Mouse (Mus musculus) ovary, postnatal 10 days (tissue): ENCODE results near the gene Krtap9-3.

ENCODE experiments used
- DNase-seq: peaks from one replicate; pipeline ENCODE4 v3.0.0; 2022; ENCODE audit warnings: low spot score

Gene Krtap9-3

DNA sequence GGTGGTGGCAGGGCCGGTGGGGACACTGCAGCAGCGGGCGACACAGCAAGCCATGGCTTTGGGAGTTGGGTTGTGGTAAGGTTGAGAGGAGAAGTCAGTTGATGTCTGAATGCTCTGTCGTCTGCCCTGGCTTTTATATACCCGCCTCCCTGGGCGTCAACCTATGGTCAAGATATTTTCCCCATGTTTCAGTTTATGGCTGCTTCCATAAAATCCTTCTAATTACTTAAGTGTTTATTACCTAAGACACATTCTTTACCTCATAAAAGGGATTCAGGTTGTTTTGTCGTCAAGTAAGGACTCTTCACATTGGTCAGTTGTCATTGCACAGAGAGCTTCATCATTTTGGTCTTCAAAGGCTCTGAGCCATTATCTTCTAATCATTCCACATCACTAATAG is 31.4 kb downstream of the Krtap9-3 start, which contains the start of gene Krtap3-1:
Gene Krtap3-1 (minus strand): TSS at position 101 of the 400 bp plus-strand sequence.
- DNase-seq, result no peak

DNA sequence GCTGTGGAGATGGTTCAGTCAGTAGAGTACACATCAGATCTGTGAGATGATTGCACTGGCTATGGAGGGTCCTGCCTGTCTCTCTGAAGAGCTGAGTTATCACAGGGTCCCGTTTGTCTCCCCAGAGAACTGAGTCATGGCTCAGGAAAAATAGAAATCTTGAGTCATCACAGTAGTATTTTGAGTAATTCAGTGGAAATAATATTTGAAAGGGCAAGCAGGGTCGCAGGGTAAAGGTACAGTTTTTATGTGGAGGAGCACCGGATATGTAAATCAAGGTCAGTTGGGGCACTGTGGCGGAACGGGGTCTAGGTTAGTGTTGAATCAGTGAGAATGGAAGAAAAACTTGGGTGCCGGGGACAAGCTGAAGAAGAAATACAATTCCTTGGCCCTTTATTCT is 35.3 kb downstream of the Krtap9-3 start:
- no peak for DNase-seq

DNA sequence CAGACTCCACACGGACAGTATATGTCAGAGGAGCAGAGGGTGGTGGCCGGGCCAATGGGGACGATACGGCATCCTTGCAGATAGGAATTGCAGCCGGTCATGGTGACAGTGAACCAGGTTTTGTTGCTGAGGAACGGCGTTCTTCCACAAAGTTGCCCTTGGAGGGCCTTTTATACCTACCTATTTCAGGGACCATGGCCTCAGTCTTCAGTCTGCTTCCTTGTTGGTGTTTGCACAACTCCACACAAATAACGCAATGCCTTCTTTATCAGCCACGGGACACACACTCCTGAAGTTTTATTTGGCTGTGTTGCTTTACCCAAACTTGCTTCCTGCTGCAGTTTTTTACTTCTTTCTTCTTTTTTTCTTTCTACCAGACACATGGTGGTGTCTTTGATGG is 38.5 kb downstream of the Krtap9-3 start, which contains the start of gene Gm11939:
Gene Gm11939 (minus strand): TSS at position 101 of the 400 bp plus-strand sequence.
- DNase-seq, result no peak

DNA sequence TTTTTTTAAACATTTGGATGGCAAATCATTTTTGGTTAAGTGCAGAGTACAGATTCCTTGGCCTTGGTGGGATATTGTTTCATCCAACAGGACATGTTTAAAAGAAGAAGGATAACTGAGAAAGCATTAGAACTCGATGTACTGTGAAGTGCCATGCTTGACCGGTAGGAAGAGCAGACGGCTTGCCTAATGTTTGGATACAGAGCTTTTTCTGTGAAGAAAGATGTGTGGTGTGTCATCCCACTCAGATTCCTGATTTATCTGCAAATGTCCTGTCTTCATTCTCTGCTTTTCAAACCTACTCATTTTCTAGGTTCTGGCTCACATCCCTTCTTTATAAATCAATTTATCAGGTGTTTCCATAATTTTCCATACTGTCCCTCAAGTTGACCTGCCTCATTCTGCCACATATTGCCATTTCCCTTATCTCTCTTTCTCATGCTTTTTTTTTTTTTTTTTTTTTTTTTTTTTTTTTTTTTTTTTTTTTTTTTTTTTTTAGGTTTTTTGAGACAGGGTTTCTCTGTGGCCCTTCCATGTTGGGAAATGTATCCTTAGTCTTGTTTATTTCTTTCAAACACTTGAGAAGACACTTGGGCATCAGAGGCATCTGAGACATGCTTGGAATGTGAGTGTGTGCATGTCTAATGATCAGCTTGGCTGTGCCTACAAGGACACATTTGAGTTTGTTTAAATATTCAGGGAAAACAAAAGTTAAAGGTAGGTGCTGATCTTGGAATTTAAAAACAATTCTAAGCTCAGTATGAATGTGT is 39.7 kb downstream of the Krtap9-3 start:
- no peak for DNase-seq

DNA sequence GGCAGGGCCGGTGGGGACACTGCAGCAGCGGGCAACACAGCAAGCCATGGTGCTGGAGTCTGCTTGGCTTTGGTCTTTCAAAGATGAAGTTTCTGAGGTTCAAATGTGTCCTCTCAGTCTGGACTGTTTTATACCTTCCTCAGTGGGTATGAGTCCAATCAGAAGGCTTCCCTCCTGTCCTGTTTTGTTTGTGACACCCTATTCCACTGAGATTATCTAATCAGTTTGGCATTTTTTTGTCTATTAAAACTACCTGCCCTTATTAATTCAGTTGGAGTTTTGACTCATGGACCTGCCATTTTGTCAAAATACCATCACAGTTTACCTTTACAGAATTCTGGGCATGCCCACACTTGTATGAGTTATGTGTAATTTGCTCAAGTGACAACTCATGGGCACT is 41.2 kb downstream of the Krtap9-3 start, which contains the start of gene Krtap3-2:
Gene Krtap3-2 (minus strand): TSS at position 101 of the 400 bp plus-strand sequence.
- no peak for DNase-seq

DNA sequence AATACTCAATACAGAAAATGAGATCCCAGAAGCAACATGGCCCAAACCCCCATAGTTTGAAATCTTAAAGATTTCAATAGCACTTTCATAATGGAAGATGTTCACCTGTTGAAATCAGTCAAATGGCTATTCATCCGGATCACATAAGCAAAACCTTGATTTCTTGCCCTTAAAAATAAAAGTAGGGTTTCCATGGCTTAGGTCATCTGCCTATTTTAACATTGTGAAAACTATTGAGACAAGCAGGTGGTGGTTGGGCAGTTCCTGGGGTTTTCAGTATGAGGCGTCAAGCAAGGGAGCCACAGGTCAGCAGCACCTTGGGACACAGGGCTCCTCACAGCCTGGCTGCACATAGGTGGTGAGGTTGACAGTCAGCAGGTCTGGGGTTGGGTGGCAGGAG is 41.7 kb downstream of the Krtap9-3 start:
- no peak for DNase-seq

DNA sequence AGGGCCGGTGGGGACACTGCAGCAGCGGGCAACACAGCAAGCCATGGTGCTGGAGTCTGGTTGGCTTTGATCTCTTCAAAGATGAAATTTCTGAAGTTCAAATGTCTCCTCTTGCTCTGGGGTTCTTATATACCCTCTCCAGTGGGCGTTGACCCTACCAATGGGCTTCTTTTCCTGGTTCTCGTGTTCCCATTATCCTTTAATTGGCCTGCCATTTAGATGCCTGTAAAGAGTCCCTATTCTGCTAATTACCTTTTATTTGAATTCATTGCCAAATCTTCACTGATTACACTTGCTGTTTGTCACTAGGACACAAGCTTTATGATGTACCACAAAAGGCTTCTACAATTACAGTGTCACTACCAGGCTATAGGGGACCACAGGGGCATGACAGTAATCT is 47.1 kb downstream of the Krtap9-3 start, which contains the start of gene Krtap3-3:
Gene Krtap3-3 (minus strand): TSS at position 101 of the 400 bp plus-strand sequence.
- no peak for DNase-seq

DNA sequence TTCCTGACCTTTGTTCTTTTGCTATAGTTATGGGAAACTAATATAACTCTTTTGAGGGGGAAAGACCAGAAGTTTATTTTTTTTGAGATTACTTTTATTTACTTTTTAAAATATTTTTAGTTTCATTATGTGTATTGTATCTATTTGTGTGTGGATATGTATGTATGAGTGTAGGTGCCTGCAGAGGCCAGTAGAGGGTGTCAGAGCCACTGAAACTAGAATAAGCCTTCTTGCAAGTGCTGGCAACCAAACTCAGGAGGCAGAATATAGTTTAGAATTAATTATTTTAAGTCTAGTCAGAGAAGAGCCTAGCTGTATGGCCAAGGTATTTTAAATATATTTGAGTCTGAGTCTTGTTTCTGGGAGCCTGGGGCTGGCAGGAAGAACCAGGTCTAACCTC is 50.0 kb downstream of the Krtap9-3 start:
- no peak for DNase-seq
